Mouse (Mus musculus) neural tube, embryonic 12.5 days (tissue): Measurements from ENCODE around the gene Rps11. TPM values are rescaled to one million over a fixed set of nuclear protein-coding genes. Genes with fewer than 3 reads are reported as not detected.

Source experiments
- ATAC-seq: fragments of 200-750 bp; cut with Nextera tagmentation; 2 replicates; pipeline ENCODE4 v1.8.0; 2017; ENCODE audit warnings: low read depth, mild to moderate bottlenecking, moderate TSS enrichment, moderate library complexity; ENCODE audit not compliant: low FRiP score
- H3K27ac ChIP-seq: fragments of 300-500 bp; sonication (generic); 2 replicates; pipeline ENCODE4 v1.5.1; 2016
- H3K27me3 ChIP-seq: fragments of 300-500 bp; sonication (generic); replicated peaks from 2 replicates; pipeline ENCODE4 v1.6.1; 2016; ENCODE audit warnings: mild to moderate bottlenecking
- H3K36me3 ChIP-seq: fragments of 300-500 bp; sonication (generic); 2 replicates; pipeline ENCODE4 v1.6.1; 2016; ENCODE audit warnings: mild to moderate bottlenecking
- H3K4me1 ChIP-seq: fragments of 300-500 bp; sonication (generic); 2 replicates; pipeline ENCODE4 v1.6.1; 2016
- H3K4me2 ChIP-seq: fragments of 300-500 bp; sonication (generic); replicated peaks from 2 replicates; pipeline ENCODE4 v1.6.1; 2016; ENCODE audit warnings: mild to moderate bottlenecking
- H3K4me3 ChIP-seq: fragments of 300-500 bp; sonication (generic); 2 replicates; pipeline ENCODE4 v1.5.1; 2016
- H3K9ac ChIP-seq: fragments of 300-500 bp; sonication (generic); 2 replicates; pipeline ENCODE4 v1.6.1; 2016; ENCODE audit warnings: mild to moderate bottlenecking
- H3K9me3 ChIP-seq: fragments of 300-500 bp; sonication (generic); 2 replicates; pipeline ENCODE4 v1.6.1; 2016; ENCODE audit warnings: mild to moderate bottlenecking
- WGBS: fragments of 180-500 bp; shearing (Covaris S2); methylation state at CpG from one replicate; pipeline ENCODE4 v1.1.7; 2016; 5-methylcytosine and 5-hydroxymethylcytosine counted together
- polyA plus RNA-seq: library from polyadenylated mRNA; unstranded; fragments of >200 nt; fragmentation: Nextera tagmentation; extraction: Ambion mirVana; gene quantifications from 2 replicates; pipeline ENCODE4 v1.2.1, GENCODE M21; 2016

The Rps11 gene
- polyA plus RNA-seq, 1 experiment from 2014 or later: 1,089 TPM

GRCm38 (mm10) chr7:45162551-45162950 is 38.3 kb upstream of the Rps11 start:
- Histone ChIP-seq H3K9ac (0 out of 2 replicates have a peak overlapping the region, but pooled peaks have one; percentile 40), H3K27ac (no peak overlapping the region), H3K27me3 (peaks cover 53% of the 10 kb centered on the region), H3K4me1 (peaks cover 14% of the 10 kb centered on the region), H3K36me3 (peaks cover 34% of the 10 kb centered on the region), H3K4me2 (peak overlapping the region; percentile 63), H3K9me3 (no peaks in the 10 kb centered on the region), H3K4me3 (no peak overlapping the region; the same call in 1 of the 2 replicates)
- ATAC-seq: no peak
- WGBS: 29% methylated on average over 6 of the region's 6 CpGs

DNA sequence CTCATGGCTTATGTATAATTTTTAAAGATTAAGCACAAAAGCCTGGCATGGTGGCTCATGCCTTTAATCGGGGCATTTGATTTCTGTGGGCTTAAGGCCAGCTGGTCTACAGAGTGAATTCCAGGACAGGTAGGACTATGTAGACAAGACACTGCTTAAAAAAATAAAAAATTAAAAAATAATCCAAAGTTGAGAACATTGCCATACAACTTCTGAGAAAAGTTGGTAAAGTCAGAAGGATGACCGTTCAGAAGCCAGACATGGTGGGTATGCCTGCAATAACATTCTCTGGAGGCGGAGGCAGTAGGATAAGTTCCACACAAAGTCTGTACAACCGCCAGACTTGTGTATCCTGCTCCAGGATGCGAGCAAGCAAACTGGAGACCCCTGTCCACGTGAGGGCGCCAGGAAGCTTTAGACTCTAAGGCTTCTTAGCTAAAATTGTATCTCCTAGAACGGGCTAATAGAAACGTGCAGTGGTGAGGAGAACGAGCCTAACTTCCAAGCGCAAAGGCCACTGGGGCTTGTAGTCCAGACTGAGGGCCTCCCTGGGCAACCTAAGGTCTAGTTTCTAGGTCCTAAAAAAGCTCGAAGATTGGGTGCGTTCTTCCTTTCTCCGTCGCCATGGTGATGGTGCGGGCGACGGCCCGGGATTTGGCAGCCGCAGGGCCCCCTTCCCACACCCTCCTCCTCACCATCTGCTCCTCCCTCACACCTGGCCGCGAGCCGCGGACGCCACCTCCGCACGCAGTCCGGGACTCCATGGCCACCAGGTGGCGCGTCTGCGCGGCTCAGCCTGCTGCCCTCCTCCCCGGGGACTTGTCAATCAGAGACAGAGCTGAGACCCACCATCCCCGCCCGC is 37.6 kb upstream of the Rps11 start:
- Histone ChIP-seq H3K27me3 (peaks cover 46% of the 10 kb centered on the region), H3K4me1 (peaks cover 11% of the 10 kb centered on the region), H3K4me2 (peak overlapping the region; percentile 63), H3K4me3 (peak overlapping the region; percentile 25), H3K27ac (no peak overlapping the region), H3K9ac (0 out of 2 replicates have a peak overlapping the region, but pooled peaks have one; percentile 40), H3K36me3 (peaks cover 35% of the 10 kb centered on the region), H3K9me3 (no peaks in the 10 kb centered on the region)
- WGBS: 5% methylated on average over 35 of the region's 35 CpGs
- ATAC-seq: peak; percentile 80

GRCm38 (mm10) chr7:45160866-45161265 is 36.6 kb upstream of the Rps11 start:
- no peaks in the 10 kb centered on the region for H3K9me3 ChIP-seq
- no peak for ATAC-seq
- no peak overlapping the region for H3K9ac ChIP-seq
- no peak overlapping the region for H3K27ac ChIP-seq
- no peak overlapping the region for H3K4me2 ChIP-seq
- peaks cover 36% of the 10 kb centered on the region for H3K27me3 ChIP-seq
- WGBS: 92% methylated on average over 3 of the region's 3 CpGs
- no peak overlapping the region for H3K4me3 ChIP-seq
- H3K36me3 ChIP-seq: peaks cover 35% of the 10 kb centered on the region
- peaks cover 11% of the 10 kb centered on the region for H3K4me1 ChIP-seq

GRCm38 (mm10) chr7:45160316-45160800 is 36.1 kb upstream of the Rps11 start:
- no peak for ATAC-seq
- no peak overlapping the region for H3K4me2 ChIP-seq
- H3K9ac ChIP-seq: no peak overlapping the region
- peaks cover 31% of the 10 kb centered on the region for H3K27me3 ChIP-seq
- 93% methylated on average over 6 of the region's 6 CpGs for WGBS
- no peak overlapping the region for H3K27ac ChIP-seq
- H3K9me3 ChIP-seq: no peaks in the 10 kb centered on the region
- H3K4me3 ChIP-seq: no peak overlapping the region
- peaks cover 11% of the 10 kb centered on the region for H3K4me1 ChIP-seq
- peaks cover 35% of the 10 kb centered on the region for H3K36me3 ChIP-seq

GRCm38 (mm10) chr7:45158991-45159390 is 34.8 kb upstream of the Rps11 start:
- ATAC-seq: no peak
- H3K4me1 ChIP-seq: peaks cover 15% of the 10 kb centered on the region
- H3K4me3 ChIP-seq: no peak overlapping the region
- no peaks in the 10 kb centered on the region for H3K9me3 ChIP-seq
- no peak overlapping the region for H3K4me2 ChIP-seq
- H3K27ac ChIP-seq: no peak overlapping the region
- H3K36me3 ChIP-seq: peaks cover 35% of the 10 kb centered on the region
- H3K27me3 ChIP-seq: peaks cover 17% of the 10 kb centered on the region
- 96% methylated on average over 6 of the region's 6 CpGs for WGBS
- no peak overlapping the region for H3K9ac ChIP-seq

GRCm38 (mm10) chr7:45157459-45157858 is 33.2 kb upstream of the Rps11 start:
- no peak overlapping the region for H3K4me3 ChIP-seq
- no peaks in the 10 kb centered on the region for H3K9me3 ChIP-seq
- 86% methylated on average over 14 of the region's 14 CpGs for WGBS
- no peak for ATAC-seq
- no peak overlapping the region for H3K9ac ChIP-seq
- H3K4me2 ChIP-seq: no peak overlapping the region
- H3K36me3 ChIP-seq: peaks cover 35% of the 10 kb centered on the region
- no peak overlapping the region for H3K27ac ChIP-seq
- H3K4me1 ChIP-seq: peaks cover 14% of the 10 kb centered on the region
- H3K27me3 ChIP-seq: peaks cover 2% of the 10 kb centered on the region

DNA sequence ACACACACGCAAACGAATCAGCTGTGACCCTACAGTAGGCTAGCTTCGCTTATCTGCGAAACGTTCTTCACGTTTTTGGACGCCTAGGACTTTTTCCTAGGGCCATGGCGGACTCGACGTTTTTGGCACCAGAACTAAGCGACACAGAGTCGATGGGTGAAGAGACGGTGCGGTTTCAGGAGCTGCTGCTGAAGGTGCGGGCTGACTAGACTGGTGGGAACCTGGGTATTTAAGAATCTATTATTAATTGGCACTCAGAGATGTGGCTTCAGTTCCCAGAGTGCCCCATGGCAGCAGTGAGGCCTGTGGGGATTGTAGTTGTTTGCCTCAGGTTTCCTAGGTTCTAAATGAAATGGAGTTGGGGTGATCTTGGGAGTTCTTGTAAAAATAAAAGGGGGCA is 32.0 kb upstream of the Rps11 start:
- H3K9me3 ChIP-seq: no peaks in the 10 kb centered on the region
- whole genome bisulfite sequencing: 96% methylated on average over 15 of the region's 15 CpGs
- no peaks in the 10 kb centered on the region for H3K27me3 ChIP-seq
- H3K4me1 ChIP-seq: peaks cover 9% of the 10 kb centered on the region
- no peak overlapping the region for H3K27ac ChIP-seq
- H3K4me3 ChIP-seq: no peak overlapping the region
- no peak overlapping the region for H3K9ac ChIP-seq
- peaks cover 35% of the 10 kb centered on the region for H3K36me3 ChIP-seq
- no peak overlapping the region for H3K4me2 ChIP-seq
- no peak for ATAC-seq

GRCm38 (mm10) chr7:45155590-45155989 is 31.4 kb upstream of the Rps11 start:
- Histone ChIP-seq H3K27ac (no peak overlapping the region), H3K9me3 (no peaks in the 10 kb centered on the region), H3K4me1 (peaks cover 9% of the 10 kb centered on the region), H3K27me3 (no peaks in the 10 kb centered on the region), H3K4me2 (peak overlapping the region; percentile 80), H3K36me3 (peaks cover 30% of the 10 kb centered on the region), H3K9ac (no peak overlapping the region), H3K4me3 (no peak overlapping the region)
- 87% methylated on average over 9 of the region's 9 CpGs for WGBS
- ATAC-seq: no peak

- peaks cover 25% of the 10 kb centered on the region for H3K36me3 ChIP-seq
- WGBS: 80% methylated on average over 12 of the region's 12 CpGs
- peak overlapping the region; percentile 63 for H3K4me3 ChIP-seq
- H3K9ac ChIP-seq: no peak overlapping the region
- peak overlapping the region; percentile 80 for H3K4me2 ChIP-seq
- no peak overlapping the region for H3K27ac ChIP-seq
- no peaks in the 10 kb centered on the region for H3K27me3 ChIP-seq
- ATAC-seq: peak; percentile 22
- peaks cover 9% of the 10 kb centered on the region for H3K4me1 ChIP-seq
- no peaks in the 10 kb centered on the region for H3K9me3 ChIP-seq
These were observed 30.8 kb upstream of the Rps11 start for GRCm38 (mm10) chr7:45154993-45155514.

- H3K36me3 ChIP-seq: peaks cover 18% of the 10 kb centered on the region
- peak within 1 kb of the TSS; percentile 76 for H3K9ac ChIP-seq
- no peaks in the 10 kb centered on the region for H3K9me3 ChIP-seq
- peak within 1 kb of the TSS; percentile 80 for H3K4me2 ChIP-seq
- peak within 1 kb of the TSS; percentile 63 for H3K4me3 ChIP-seq
- H3K4me1 ChIP-seq: peaks cover 9% of the 10 kb centered on the region
- no peaks in the 10 kb centered on the region for H3K27me3 ChIP-seq
- peak; percentile 97 for ATAC-seq
- WGBS: 6% methylated on average over 69 of the region's 69 CpGs
- H3K27ac ChIP-seq: peak within 1 kb of the TSS; percentile 77
These were observed 30.1 kb upstream of the Rps11 start, which contains the start of the genes Pih1d1 and Aldh16a1 for GRCm38 (mm10) chr7:45154096-45154992. Gene Pih1d1 (plus strand): TSS chr7:45154303. Gene Aldh16a1 (minus strand): TSS chr7:45154584.

- Histone ChIP-seq H3K36me3 (peaks cover 10% of the 10 kb centered on the region), H3K9ac (peak overlapping the region; percentile 76), H3K4me1 (peaks cover 9% of the 10 kb centered on the region), H3K4me2 (peak overlapping the region; percentile 80), H3K9me3 (no peaks in the 10 kb centered on the region), H3K27ac (peak overlapping the region; percentile 77; the same call in 1 of the 2 replicates), H3K27me3 (no peaks in the 10 kb centered on the region), H3K4me3 (peak overlapping the region; percentile 63)
- WGBS: 3% methylated on average over 5 of the region's 5 CpGs
- 0 out of 2 replicates have a peak, but pooled peaks have one; percentile 3 for ATAC-seq
These were observed 29.3 kb upstream of the Rps11 start for GRCm38 (mm10) chr7:45153586-45153985.
